Mouse (Mus musculus): ENCODE results near the gene Cpt1c.
"Not testable (repeated sequence)": the region's sequence is repeated elsewhere in the genome, so short reads cannot be mapped to it uniquely, and the experiment has no call there.

The Cpt1c gene

GRCm38 (mm10) chr7:44974383-44975116 is at the start of gene Cpt1c:
TSS of gene Cpt1c (minus strand) at chr7:44974851.
- DNase-seq, result peak; percentile 94 to 95

GRCm38 (mm10) chr7:45023711-45024110 is 49.1 kb upstream of the Cpt1c start:
- not testable (repeated sequence) for DNase-seq

- DNase-seq, result no peak
Observed at GRCm38 (mm10) chr7:45020225-45020624, 45.6 kb upstream of the Cpt1c start.

- DNase-seq, result no peak
Observed at GRCm38 (mm10) chr7:45019031-45019571, 44.5 kb upstream of the Cpt1c start.

GRCm38 (mm10) chr7:45017242-45018061 is 42.8 kb upstream of the Cpt1c start, which contains the start of gene Rras:
TSS of gene Rras (plus strand) at chr7:45017961.
- DNase-seq, result peak; percentile 85

- DNase-seq, result no peak
Observed at GRCm38 (mm10) chr7:45016761-45017160, 42.1 kb upstream of the Cpt1c start.

GRCm38 (mm10) chr7:45015957-45016612 is 41.4 kb upstream of the Cpt1c start, which contains the start of gene Scaf1:
TSS of gene Scaf1 (minus strand) at chr7:45016363.
- DNase-seq, result peak; percentile 100

- DNase-seq, result no peak
Observed at GRCm38 (mm10) chr7:45015344-45015956, 40.8 kb upstream of the Cpt1c start.

- DNase-seq, result peak in 1 of 2 experiments; percentile 4
Observed at GRCm38 (mm10) chr7:45014096-45014451, 39.4 kb upstream of the Cpt1c start.

GRCm38 (mm10) chr7:45013366-45014095 is 38.9 kb upstream of the Cpt1c start:
- peak in 1 of 2 experiments; percentile 3 for DNase-seq

GRCm38 (mm10) chr7:45012824-45013223 is 38.2 kb upstream of the Cpt1c start:
- peak in 1 of 2 experiments; percentile 7 for DNase-seq

GRCm38 (mm10) chr7:45012011-45012410 is 37.4 kb upstream of the Cpt1c start:
- peak in 1 of 2 experiments; percentile 4 for DNase-seq

- peak in 1 of 2 experiments; percentile 8 for DNase-seq
Observed at GRCm38 (mm10) chr7:45008411-45008810, 33.8 kb upstream of the Cpt1c start.

GRCm38 (mm10) chr7:45007846-45008245 is 33.2 kb upstream of the Cpt1c start:
- peak in 1 of 2 experiments; percentile 2 for DNase-seq

- peak in 1 of 2 experiments; percentile 3 for DNase-seq
Observed at GRCm38 (mm10) chr7:45007141-45007540, 32.5 kb upstream of the Cpt1c start.

- DNase-seq, result no peak
Observed at GRCm38 (mm10) chr7:45006503-45006902, 31.9 kb upstream of the Cpt1c start.

- no peak for DNase-seq
Observed at GRCm38 (mm10) chr7:45005321-45005992, 30.8 kb upstream of the Cpt1c start.

GRCm38 (mm10) chr7:45004546-45004945 is 29.9 kb upstream of the Cpt1c start:
- no peak for DNase-seq

- DNase-seq, result no peak
Observed at GRCm38 (mm10) chr7:45002440-45002839, 27.8 kb upstream of the Cpt1c start.

GRCm38 (mm10) chr7:45000539-45001114 is 26.0 kb upstream of the Cpt1c start:
- peak; percentile 41 to 55 for DNase-seq

- DNase-seq, result no peak
Observed at GRCm38 (mm10) chr7:44999753-45000152, 25.1 kb upstream of the Cpt1c start.

Measured in cerebellum, postnatal 10 days (tissue).